Mouse (Mus musculus): ENCODE data around the gene Ccdc83. TPM values are rescaled to one million over a fixed set of nuclear protein-coding genes. Genes with fewer than 3 reads are reported as not detected.
A peak's percentile ranks its signal among the peaks of the same experiment; 100 is the strongest.

Ccdc83 gene
- total and polyA plus RNA-seq, 2 experiments: not detected

- Histone ChIP-seq H3K4me3 (ENCODE audit: insufficient read depth, low read depth, low read length) (no peak overlapping the region), H3K27ac (replicated peaks; ENCODE audit: insufficient read depth, low read depth, low read length) (no peak overlapping the region), H3K36me3 (ENCODE audit: control insufficient read depth, insufficient read depth, low read length) (no peaks in the 10 kb centered on the region), H3K79me2 (ENCODE audit: control insufficient read depth, insufficient read depth, low read length) (no peaks in the 10 kb centered on the region), H3K4me1 (ENCODE audit: control insufficient read depth, insufficient read depth, low read length) (peaks cover 2% of the 10 kb centered on the region; the same call in 1 of the 2 replicates), H3K9ac (ENCODE audit: low read depth, low read length) (no peak overlapping the region), H3K27me3 (ENCODE audit: control insufficient read depth, insufficient read depth, low read length) (peaks cover 10% of the 10 kb centered on the region; the same call in 1 of the 2 replicates)
- TF ChIP-seq CTCF (IDR thresholded peaks at IDR 0.05; ENCODE audit: low read depth, low read length) (no peak), POLR2A (IDR thresholded peaks at IDR 0.05; ENCODE audit: extremely low read depth, insufficient read depth, low read length) (no peak)
- DNase-seq (ENCODE audit: extremely low read depth, low read depth, low spot score): no peak
- 63% methylated on average over 3 of the region's 3 CpGs for WGBS
Observed at GRCm38 (mm10) chr7:90306079-90306478, 40.5 kb upstream of the Ccdc83 start.

GRCm38 (mm10) chr7:90302647-90303552 is 37.3 kb upstream of the Ccdc83 start:
- no peaks in the 10 kb centered on the region for H3K36me3 ChIP-seq (ENCODE audit: control insufficient read depth, insufficient read depth, low read length)
- peak overlapping the region; percentile 29; the same call in 1 of the 2 replicates for H3K9ac ChIP-seq (ENCODE audit: low read depth, low read length)
- H3K4me1 ChIP-seq (ENCODE audit: control insufficient read depth, insufficient read depth, low read length): peaks cover 2% of the 10 kb centered on the region; the same call in 1 of the 2 replicates
- 7% methylated on average over 27 of the region's 27 CpGs for WGBS
- no peak for TF ChIP-seq CTCF (IDR thresholded peaks at IDR 0.05; ENCODE audit: low read depth, low read length)
- no peak for TF ChIP-seq POLR2A (IDR thresholded peaks at IDR 0.05; ENCODE audit: extremely low read depth, insufficient read depth, low read length)
- peaks cover 10% of the 10 kb centered on the region; the same call in 1 of the 2 replicates for H3K27me3 ChIP-seq (ENCODE audit: control insufficient read depth, insufficient read depth, low read length)
- DNase-seq (ENCODE audit: extremely low read depth, low read depth, low spot score): no peak
- H3K79me2 ChIP-seq (ENCODE audit: control insufficient read depth, insufficient read depth, low read length): no peaks in the 10 kb centered on the region
- H3K4me3 ChIP-seq (ENCODE audit: insufficient read depth, low read depth, low read length): peak overlapping the region; percentile 48
- H3K27ac ChIP-seq (replicated peaks; ENCODE audit: insufficient read depth, low read depth, low read length): no peak overlapping the region

- H3K27ac ChIP-seq (replicated peaks; ENCODE audit: insufficient read depth, low read depth, low read length): no peak within 1 kb of the TSS
- peak; percentile 11 for DNase-seq (ENCODE audit: extremely low read depth, low read depth, low spot score)
- no peaks in the 10 kb centered on the region for H3K36me3 ChIP-seq (ENCODE audit: control insufficient read depth, insufficient read depth, low read length)
- H3K79me2 ChIP-seq (ENCODE audit: control insufficient read depth, insufficient read depth, low read length): no peaks in the 10 kb centered on the region
- H3K4me1 ChIP-seq (ENCODE audit: control insufficient read depth, insufficient read depth, low read length): peaks cover 2% of the 10 kb centered on the region; the same call in 1 of the 2 replicates
- peak within 1 kb of the TSS; percentile 29 for H3K9ac ChIP-seq (ENCODE audit: low read depth, low read length)
- H3K4me3 ChIP-seq (ENCODE audit: insufficient read depth, low read depth, low read length): peak within 1 kb of the TSS; percentile 48
- H3K27me3 ChIP-seq (ENCODE audit: control insufficient read depth, insufficient read depth, low read length): peaks cover 10% of the 10 kb centered on the region; the same call in 1 of the 2 replicates
- WGBS: 1% methylated on average over 43 of the region's 43 CpGs
- TF ChIP-seq CTCF (IDR thresholded peaks at IDR 0.05; ENCODE audit: low read depth, low read length) (no peak), POLR2A (IDR thresholded peaks at IDR 0.05; ENCODE audit: extremely low read depth, insufficient read depth, low read length) (no peak)
Observed at GRCm38 (mm10) chr7:90301942-90302646, 36.5 kb upstream of the Ccdc83 start, which contains the start of gene Sytl2. TSS of gene Sytl2 (plus strand) at chr7:90302252.

GRCm38 (mm10) chr7:90291885-90292284 is 26.3 kb upstream of the Ccdc83 start:
- Histone ChIP-seq H3K9ac (ENCODE audit: low read depth, low read length) (no peak overlapping the region), H3K36me3 (ENCODE audit: control insufficient read depth, insufficient read depth, low read length) (no peaks in the 10 kb centered on the region), H3K4me3 (ENCODE audit: insufficient read depth, low read depth, low read length) (no peak overlapping the region), H3K4me1 (ENCODE audit: control insufficient read depth, insufficient read depth, low read length) (no peaks in the 10 kb centered on the region), H3K79me2 (ENCODE audit: control insufficient read depth, insufficient read depth, low read length) (no peaks in the 10 kb centered on the region), H3K27ac (replicated peaks; ENCODE audit: insufficient read depth, low read depth, low read length) (no peak overlapping the region), H3K27me3 (ENCODE audit: control insufficient read depth, insufficient read depth, low read length) (no peaks in the 10 kb centered on the region)
- no peak for DNase-seq (ENCODE audit: extremely low read depth, low read depth, low spot score)
- WGBS: 79% methylated on average over 6 of the region's 6 CpGs
- TF ChIP-seq POLR2A (IDR thresholded peaks at IDR 0.05; ENCODE audit: extremely low read depth, insufficient read depth, low read length) (no peak), CTCF (IDR thresholded peaks at IDR 0.05; ENCODE audit: low read depth, low read length) (no peak)

- WGBS: 20% methylated on average over 7 of the region's 7 CpGs
- no peaks in the 10 kb centered on the region for H3K36me3 ChIP-seq (ENCODE audit: control insufficient read depth, insufficient read depth, low read length)
- TF ChIP-seq CTCF (IDR thresholded peaks at IDR 0.05; ENCODE audit: low read depth, low read length) (no peak), POLR2A (IDR thresholded peaks at IDR 0.05; ENCODE audit: extremely low read depth, insufficient read depth, low read length) (no peak)
- no peak overlapping the region for H3K9ac ChIP-seq (ENCODE audit: low read depth, low read length)
- peaks cover 3% of the 10 kb centered on the region for H3K4me1 ChIP-seq (ENCODE audit: control insufficient read depth, insufficient read depth, low read length)
- H3K79me2 ChIP-seq (ENCODE audit: control insufficient read depth, insufficient read depth, low read length): no peaks in the 10 kb centered on the region
- H3K4me3 ChIP-seq (ENCODE audit: insufficient read depth, low read depth, low read length): no peak overlapping the region
- peak; percentile 30 for DNase-seq (ENCODE audit: extremely low read depth, low read depth, low spot score)
- no peak overlapping the region for H3K27ac ChIP-seq (replicated peaks; ENCODE audit: insufficient read depth, low read depth, low read length)
- 0 out of 2 replicates have a peak, but pooled peaks cover 2% of the 10 kb centered on the region for H3K27me3 ChIP-seq (ENCODE audit: control insufficient read depth, insufficient read depth, low read length)
Observed at GRCm38 (mm10) chr7:90284793-90285192, 19.2 kb upstream of the Ccdc83 start.

All from liver, adult 2 months (tissue).